Mouse (Mus musculus) retina, postnatal 1 day (tissue): Measurements from ENCODE around the gene Parp1.

Experiments
- DNase-seq: peaks from one replicate; pipeline ENCODE4 v3.0.0-alpha.2; 2012

The Parp1 gene

GRCm38 (mm10) chr1:180568761-180569452 lies at the start of gene Parp1:
Gene Parp1, plus strand, starts transcription at chr1:180568924.
- peak; percentile 96 for DNase-seq

GRCm38 (mm10) chr1:180519520-180519919 lies 49.2 kb upstream of the Parp1 start:
- no peak for DNase-seq

DNA sequence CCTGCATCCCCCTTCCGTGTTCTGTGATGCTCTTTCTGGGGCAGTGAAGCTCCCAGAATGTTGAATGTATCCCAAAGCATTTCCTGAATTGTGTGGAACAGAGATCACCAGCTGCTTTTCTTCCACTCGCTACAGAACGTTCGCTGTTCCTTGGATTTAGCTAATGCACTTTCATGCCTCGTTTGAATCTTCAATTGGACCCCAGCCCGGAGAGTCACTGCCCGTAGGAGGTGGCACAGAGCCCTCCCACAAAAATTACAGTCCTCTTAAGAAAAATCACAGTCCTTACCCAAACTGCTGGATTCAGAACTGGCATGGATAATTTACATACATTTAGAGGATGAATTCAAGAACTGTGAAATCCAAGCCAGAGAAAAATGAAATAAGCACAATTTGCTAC lies 48.5 kb upstream of the Parp1 start:
- no peak for DNase-seq

GRCm38 (mm10) chr1:180523320-180523719 lies 45.4 kb upstream of the Parp1 start:
- no peak for DNase-seq

DNA sequence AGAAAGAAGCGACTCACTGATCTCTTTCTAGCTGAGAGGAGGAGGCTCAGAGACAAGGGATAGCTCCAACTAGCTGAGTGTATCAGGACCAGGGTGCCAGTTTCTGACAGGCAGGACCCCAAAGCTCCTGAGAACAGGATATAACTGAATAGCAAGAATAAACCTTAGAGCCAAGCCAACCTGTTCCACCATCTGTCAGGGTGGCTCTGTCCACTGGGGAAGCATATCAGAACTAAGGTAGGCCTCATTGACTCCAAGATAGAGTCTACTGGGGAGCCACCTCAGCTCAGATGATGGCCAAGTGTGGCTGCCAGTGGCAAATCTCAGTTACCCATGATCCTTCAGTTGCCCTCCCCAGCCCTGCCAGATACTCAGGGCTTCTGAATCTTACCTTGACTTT lies 43.4 kb upstream of the Parp1 start:
- no peak for DNase-seq

- DNase-seq: no peak
These were observed 38.9 kb upstream of the Parp1 start for GRCm38 (mm10) chr1:180529847-180530246.

DNA sequence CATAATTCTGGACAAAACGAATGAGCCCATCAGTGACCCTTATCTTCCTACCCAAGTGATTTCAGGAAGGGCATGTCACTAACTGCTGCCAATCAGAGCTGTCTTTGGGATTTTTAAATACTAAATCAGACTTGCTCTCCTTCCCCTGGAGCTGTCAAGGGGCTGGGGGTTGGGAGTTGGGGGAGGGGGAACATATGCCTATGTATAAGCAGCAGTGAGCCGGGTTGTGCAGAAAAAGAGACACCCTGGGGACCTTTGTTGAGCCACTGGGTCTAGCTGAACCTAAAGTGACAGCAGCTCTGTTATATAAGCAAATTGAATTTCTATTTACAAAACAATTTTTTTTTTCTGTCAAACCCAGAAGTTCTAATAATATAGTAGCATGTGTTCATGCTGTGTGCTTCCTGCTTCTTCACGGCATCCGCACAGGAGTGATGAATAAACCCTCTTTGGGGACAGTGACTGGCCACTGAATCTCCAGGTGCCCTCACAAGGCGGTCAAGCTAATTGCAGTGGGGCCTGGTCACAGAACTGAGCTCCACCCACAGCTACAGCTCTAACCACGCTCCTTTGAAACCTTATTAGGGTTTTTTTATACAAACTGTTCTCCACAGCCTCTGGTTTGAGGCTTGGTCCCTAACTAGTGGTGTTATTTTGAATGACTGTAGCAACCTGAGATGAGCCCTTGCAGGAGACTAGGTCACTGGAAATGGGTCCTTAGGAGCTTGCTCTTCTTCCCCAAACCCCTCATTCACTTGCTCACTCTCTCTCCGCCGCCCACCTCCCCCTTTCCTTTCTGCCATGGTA lies 38.1 kb upstream of the Parp1 start:
- no peak for DNase-seq

- DNase-seq: no peak
These were observed 36.1 kb upstream of the Parp1 start for GRCm38 (mm10) chr1:180532671-180533070.

DNA sequence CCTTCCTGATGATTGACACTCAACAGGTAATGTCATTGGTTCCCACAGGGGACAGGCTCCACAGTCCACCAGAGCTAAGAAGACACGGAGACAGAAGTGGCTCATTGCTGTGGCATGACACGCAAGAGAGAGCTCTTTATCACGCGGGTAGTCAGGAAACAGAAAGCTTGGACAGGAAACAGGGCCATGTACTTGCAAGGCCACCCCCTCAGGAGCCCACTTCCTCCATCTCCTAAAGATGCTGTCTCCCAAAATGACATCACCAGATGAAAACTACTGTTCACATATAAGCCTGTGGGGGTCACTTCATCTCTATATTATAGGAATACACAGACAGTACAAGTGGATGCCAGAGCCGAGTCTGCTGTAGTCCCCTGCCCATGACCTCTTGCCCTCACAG lies 32.0 kb upstream of the Parp1 start:
- no peak for DNase-seq

GRCm38 (mm10) chr1:180541251-180541650 lies 27.5 kb upstream of the Parp1 start:
- no peak for DNase-seq

DNA sequence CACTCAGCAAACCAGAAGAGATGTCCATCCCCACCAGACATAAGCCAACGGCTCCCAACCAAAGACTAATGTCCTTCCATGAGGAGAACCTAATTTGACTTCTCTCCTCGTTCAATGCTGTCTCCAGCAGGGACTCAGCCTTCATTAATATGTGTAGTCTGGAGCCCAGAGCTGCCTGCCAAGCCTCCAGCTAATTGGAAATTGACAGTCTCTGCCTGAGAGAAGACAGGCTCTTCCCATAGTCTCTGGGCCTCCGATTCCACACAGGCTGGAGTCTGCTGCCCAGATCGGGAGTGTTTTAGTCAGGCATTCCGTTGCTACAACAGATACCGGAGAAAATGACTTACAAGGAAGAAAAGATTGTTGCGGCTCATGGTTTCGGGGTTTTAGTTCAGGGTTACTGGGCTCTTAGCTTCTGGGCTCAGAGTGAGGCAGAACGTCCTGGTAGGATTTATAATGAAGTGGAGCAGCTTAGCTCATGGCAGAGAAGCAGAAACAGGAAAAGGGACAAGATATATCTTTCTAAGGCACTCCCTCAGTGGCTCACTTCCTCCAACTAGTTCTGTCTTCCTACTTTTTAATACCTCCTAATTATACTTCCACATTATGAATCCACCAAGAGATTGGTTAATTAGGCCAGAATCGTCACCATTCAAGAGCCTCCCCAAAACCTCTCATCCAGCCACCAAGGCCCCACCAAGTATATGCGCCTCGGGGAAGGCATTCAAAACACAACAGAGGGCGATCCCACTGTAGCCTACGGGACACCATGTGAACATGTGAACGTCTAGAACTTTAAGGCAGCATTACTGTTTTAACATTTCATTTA lies 26.6 kb upstream of the Parp1 start:
- peak; percentile 16 for DNase-seq

DNA sequence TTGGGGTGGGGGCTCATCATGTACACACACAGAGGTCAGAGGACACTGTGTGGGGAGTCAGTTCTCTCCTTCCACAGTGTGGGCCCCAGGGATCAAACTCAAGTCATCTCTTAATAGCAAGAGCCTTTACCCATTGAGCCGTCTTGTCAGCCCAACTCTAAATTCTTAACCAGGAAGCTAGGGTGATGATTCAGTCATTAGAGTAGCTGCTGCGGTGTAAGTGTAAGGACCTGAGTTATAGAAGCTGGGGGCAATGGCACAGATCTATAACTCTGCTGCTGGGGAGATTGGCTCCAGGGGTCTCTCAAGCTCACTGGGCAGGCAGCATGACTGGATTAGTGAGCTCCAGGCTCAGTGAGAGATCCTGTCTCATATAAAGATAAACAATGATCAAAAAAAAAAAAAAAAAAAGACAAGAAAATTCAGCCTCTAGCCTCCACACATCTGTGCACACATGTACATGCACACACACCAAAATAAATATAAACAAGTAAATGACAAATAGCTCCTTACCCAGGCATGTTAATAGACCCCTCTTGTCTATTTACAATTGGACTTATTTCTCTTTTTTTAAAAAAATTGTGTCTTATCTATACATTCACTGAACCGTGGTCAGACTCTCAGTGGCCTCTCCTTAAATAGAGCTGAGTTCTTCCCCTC lies 25.9 kb upstream of the Parp1 start:
- DNase-seq: no peak

- no peak for DNase-seq
These were observed 22.7 kb upstream of the Parp1 start for GRCm38 (mm10) chr1:180545918-180546545.

DNA sequence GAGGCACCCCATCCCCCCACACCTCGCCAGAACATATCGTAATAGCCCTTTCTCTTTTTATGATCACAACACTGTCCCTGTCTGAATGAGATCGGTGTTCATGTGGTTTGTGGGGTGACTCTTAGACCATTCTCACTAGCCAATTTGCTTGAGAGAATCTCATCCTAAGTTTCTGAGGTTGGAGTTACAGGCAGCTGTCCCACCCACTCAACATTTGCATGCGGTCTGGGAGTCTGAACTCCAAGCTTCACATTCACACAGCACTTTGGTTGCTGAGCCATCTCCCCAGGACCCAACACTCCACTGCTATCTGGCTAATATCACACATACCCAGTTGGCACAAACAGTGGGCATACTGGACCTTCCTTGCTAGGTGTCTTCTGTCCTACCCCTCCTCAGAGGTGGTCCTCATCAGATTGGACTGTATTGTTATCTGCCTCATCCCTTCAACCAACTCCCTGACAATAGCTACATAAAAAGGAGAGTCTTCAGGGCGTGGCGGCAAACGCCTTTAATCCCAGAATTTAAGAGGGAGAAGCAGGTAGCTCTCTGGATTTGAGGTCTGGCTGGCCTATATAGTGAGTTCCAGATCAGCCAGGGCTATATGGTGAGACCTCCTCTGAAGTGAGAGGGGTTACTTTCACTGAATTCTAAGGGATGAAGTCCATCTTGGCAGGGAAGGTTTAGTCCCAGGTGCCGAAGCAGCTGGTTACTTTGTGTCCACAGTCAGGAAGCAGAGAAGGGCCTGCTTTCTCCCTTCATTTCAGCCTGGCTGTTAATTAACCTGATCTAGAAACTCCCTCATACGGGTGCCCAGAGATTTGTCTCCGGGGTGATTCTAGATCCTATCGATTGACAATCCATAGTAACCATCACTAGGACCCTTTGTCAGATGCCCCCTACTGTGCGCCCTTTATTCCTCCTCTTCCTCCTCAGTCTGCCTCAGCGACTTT lies 21.6 kb upstream of the Parp1 start:
- no peak for DNase-seq

DNA sequence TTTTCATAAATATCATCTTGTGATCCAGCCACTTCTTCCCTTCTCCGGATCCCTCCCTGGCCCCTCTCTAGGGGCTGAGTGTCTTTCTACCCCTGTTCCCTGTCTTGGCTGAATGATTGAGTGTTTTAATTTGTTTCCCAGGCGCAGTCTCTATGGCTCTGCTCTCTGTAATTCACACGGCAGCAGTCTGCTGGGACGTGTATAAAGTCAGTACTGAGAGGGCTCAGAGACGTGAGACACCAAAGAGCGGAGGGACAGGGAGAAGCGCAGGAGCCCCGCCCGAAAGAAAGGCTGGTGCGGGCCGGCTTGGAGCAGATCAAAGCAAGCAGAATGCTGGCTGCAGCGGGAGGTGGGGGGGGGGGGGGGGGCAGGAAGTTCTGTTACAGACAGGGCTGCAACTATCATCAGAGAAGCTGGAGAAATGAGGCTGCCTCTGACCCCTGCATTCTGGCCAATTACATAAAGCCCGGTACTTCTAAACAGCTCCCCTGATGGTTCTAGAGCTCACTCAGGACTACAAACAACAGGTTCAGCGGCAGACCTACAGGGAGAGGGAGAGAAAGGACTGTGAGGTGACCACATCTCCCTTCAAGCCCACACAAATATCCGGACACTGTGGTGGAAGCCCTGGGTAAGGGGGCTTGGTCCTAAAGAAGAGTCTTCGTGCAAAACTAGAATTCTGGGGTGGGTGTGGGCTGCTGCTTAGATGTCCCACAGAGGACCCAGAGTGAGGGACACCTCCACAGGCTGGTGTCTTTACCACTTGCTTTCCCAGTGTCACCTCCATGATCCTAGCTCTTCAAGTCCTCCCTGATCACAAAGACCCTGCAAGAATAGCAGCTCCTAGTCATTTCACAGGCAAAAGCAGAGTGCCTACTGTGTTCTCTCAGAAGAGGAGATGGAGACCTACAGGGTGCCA lies 20.7 kb upstream of the Parp1 start:
- peak; percentile 62 for DNase-seq

GRCm38 (mm10) chr1:180549539-180550308 lies 19.0 kb upstream of the Parp1 start:
- DNase-seq: no peak

- peak; percentile 79 for DNase-seq
These were observed 18.0 kb upstream of the Parp1 start for GRCm38 (mm10) chr1:180550770-180551169.

- DNase-seq: no peak
These were observed 11.8 kb upstream of the Parp1 start for GRCm38 (mm10) chr1:180556899-180557298.

- no peak for DNase-seq
These were observed 9.3 kb upstream of the Parp1 start for GRCm38 (mm10) chr1:180559454-180559853.
